Mouse (Mus musculus) kidney, adult 2 months (tissue): ENCODE measurements around the gene Cntrob.

Source experiments
- CTCF ChIP-seq: fragments of 200-500 bp; conservative IDR thresholded peaks from 2 replicates; pipeline ENCODE4 v1.5.1; 2011; ENCODE audit warnings: low read depth, mild to moderate bottlenecking, control low read depth, low read length, moderate library complexity, mixed read lengths; ENCODE audit not compliant: insufficient read depth, insufficient read length
- POLR2A ChIP-seq: fragments of 200-500 bp; IDR thresholded peaks from one replicate; pipeline ENCODE4 v1.6.1; 2011; ENCODE audit warnings: low read depth, low read length, control low read depth

GRCm38 (mm10) chr11:69268100-69268499 is 55.5 kb downstream of the Cntrob start:
- TF ChIP-seq CTCF (no peak), POLR2A (no peak)
